Mouse (Mus musculus) mouse embryonic stem cell (cell line): Measurements from ENCODE around the gene Xdh.

Experiments
- in situ Hi-C, 2 experiments: fragments of 300-500 bp; cut with MboI; formaldehyde crosslinking; loops; 1 replicate in 1 of 2; 3 replicates in 1 of 2; pipeline ENCODE4 v1.14.3; 2019 to 2020; ENCODE audit warnings: low sequenced_read_pairs in 2 of 2, low pct_unique_long_range_greater_than_20kb in 1 of 2, mixed read lengths in 1 of 2; ENCODE audit not compliant: unreplicated experiment in 1 of 2

Xdh gene

GRCm38 (mm10) chr17:73893822-73894221, 56.2 kb downstream of the Xdh start:
- in situ Hi-C loops = loop anchor here in 1 of 2 experiments (25.0 kb wide), 1 partner anchor 582 kb away; no protein-coding TSS in a partner anchor

- in situ Hi-C loops = loop anchor here in 1 of 2 experiments (25.0 kb wide), 1 partner anchor 581 kb away; no protein-coding TSS in a partner anchor
These were observed 56.8 kb downstream of the Xdh start for GRCm38 (mm10) chr17:73893207-73893606.

GRCm38 (mm10) chr17:73891590-73891989, 58.4 kb downstream of the Xdh start:
- in situ Hi-C loops = loop anchor here in 1 of 2 experiments (25.0 kb wide), 1 partner anchor 579 kb away; no protein-coding TSS in a partner anchor

- in situ Hi-C loops = loop anchor here in 1 of 2 experiments (25.0 kb wide), 1 partner anchor 574 kb away; no protein-coding TSS in a partner anchor
These were observed 63.8 kb downstream of the Xdh start for GRCm38 (mm10) chr17:73886071-73886785.

GRCm38 (mm10) chr17:73883332-73883731, 66.7 kb downstream of the Xdh start:
- in situ Hi-C loops = loop anchor here (5.0 to 25.0 kb wide), 2 partner anchors 571 to 576 kb away; no protein-coding TSS in a partner anchor

GRCm38 (mm10) chr17:73882194-73882593, 67.8 kb downstream of the Xdh start:
- in situ Hi-C loops = loop anchor here (5.0 to 25.0 kb wide), 2 partner anchors 570 to 575 kb away; no protein-coding TSS in a partner anchor

GRCm38 (mm10) chr17:73881295-73881694, 68.7 kb downstream of the Xdh start:
- in situ Hi-C loops = loop anchor here (5.0 to 25.0 kb wide), 2 partner anchors 569 to 574 kb away; no protein-coding TSS in a partner anchor

- in situ Hi-C loops = loop anchor here (5.0 to 25.0 kb wide), 2 partner anchors 568 to 573 kb away; no protein-coding TSS in a partner anchor
These were observed 69.7 kb downstream of the Xdh start for GRCm38 (mm10) chr17:73880286-73880685.

GRCm38 (mm10) chr17:73879262-73879916, 70.6 kb downstream of the Xdh start:
- in situ Hi-C loops = loop anchor here in 1 of 2 experiments (25.0 kb wide), 1 partner anchor 567 kb away; no protein-coding TSS in a partner anchor

GRCm38 (mm10) chr17:73875674-73876073, 74.3 kb downstream of the Xdh start:
- in situ Hi-C loops = loop anchor here in 1 of 2 experiments (25.0 kb wide), 1 partner anchor 563 kb away; no protein-coding TSS in a partner anchor

- in situ Hi-C loops = loop anchor here in 1 of 2 experiments (25.0 kb wide), 1 partner anchor 563 kb away; no protein-coding TSS in a partner anchor
These were observed 74.7 kb downstream of the Xdh start for GRCm38 (mm10) chr17:73875268-73875667.

- in situ Hi-C loops = no loop called here
These were observed 78.9 kb downstream of the Xdh start for GRCm38 (mm10) chr17:73870956-73871605.

- in situ Hi-C loops = no loop called here
These were observed 80.8 kb downstream of the Xdh start for GRCm38 (mm10) chr17:73869008-73869685.

- in situ Hi-C loops = no loop called here
These were observed 96.3 kb downstream of the Xdh start for GRCm38 (mm10) chr17:73853717-73854116.

- in situ Hi-C loops = no loop called here
These were observed 97.0 kb downstream of the Xdh start for GRCm38 (mm10) chr17:73853041-73853440.

- in situ Hi-C loops = no loop called here
These were observed 102.6 kb downstream of the Xdh start for GRCm38 (mm10) chr17:73847399-73847798.

GRCm38 (mm10) chr17:73845632-73846031, 104.4 kb downstream of the Xdh start:
- in situ Hi-C loops = no loop called here

- in situ Hi-C loops = no loop called here
These were observed 107.0 kb downstream of the Xdh start for GRCm38 (mm10) chr17:73842963-73843362.
